Mouse (Mus musculus): Measurements from ENCODE around the gene Gstm6. TPM values are rescaled to one million over a fixed set of nuclear protein-coding genes. Genes with fewer than 3 reads are reported as not detected.
"Not testable (repeated sequence)": the region's sequence is repeated elsewhere in the genome, so short reads cannot be mapped to it uniquely, and the experiment has no call there.

The Gstm6 gene
- polyA plus RNA-seq, 1 experiment, result not detected

- no peak overlapping the region for H3K4me3 ChIP-seq (ENCODE audit: insufficient read depth, low read length)
- no peak overlapping the region for H3K27ac ChIP-seq (ENCODE audit: insufficient read depth, low read depth, low read length)
- no peak for TF ChIP-seq CTCF (IDR thresholded peaks at IDR 0.05; ENCODE audit: low read depth, low read length)
- peaks cover 7% of the 10 kb centered on the region for H3K4me1 ChIP-seq (ENCODE audit: control insufficient read depth, insufficient read depth, low read length)
Measured at GRCm38 (mm10) chr3:107898691-107899090, 44.9 kb downstream of the Gstm6 start.

GRCm38 (mm10) chr3:107895720-107896569 lies 47.6 kb downstream of the Gstm6 start, which contains the start of gene Gstm5:
TSS of gene Gstm5 (plus strand) at chr3:107895821.
- peaks cover 7% of the 10 kb centered on the region for H3K4me1 ChIP-seq (ENCODE audit: control insufficient read depth, insufficient read depth, low read length)
- TF ChIP-seq CTCF (IDR thresholded peaks at IDR 0.05; ENCODE audit: low read depth, low read length) (no peak), POLR2A (IDR thresholded peaks at IDR 0.05; ENCODE audit: borderline replicate concordance, low read depth, low read length) (no peak)
- no peak within 1 kb of the TSS for H3K27ac ChIP-seq (ENCODE audit: insufficient read depth, low read depth, low read length)
- peak within 1 kb of the TSS; percentile 51 for H3K4me3 ChIP-seq (ENCODE audit: insufficient read depth, low read length)

- Histone ChIP-seq H3K4me3 (ENCODE audit: insufficient read depth, low read length) (peak overlapping the region; percentile 51), H3K27ac (ENCODE audit: insufficient read depth, low read depth, low read length) (no peak overlapping the region), H3K4me1 (ENCODE audit: control insufficient read depth, insufficient read depth, low read length) (peaks cover 7% of the 10 kb centered on the region)
- TF ChIP-seq CTCF (IDR thresholded peaks at IDR 0.05; ENCODE audit: low read depth, low read length) (no peak), POLR2A (IDR thresholded peaks at IDR 0.05; ENCODE audit: borderline replicate concordance, low read depth, low read length) (no peak)
Measured at GRCm38 (mm10) chr3:107895194-107895719, 48.3 kb downstream of the Gstm6 start.

- not testable (repeated sequence) for H3K4me1 ChIP-seq (ENCODE audit: control insufficient read depth, insufficient read depth, low read length); H3K27ac ChIP-seq (ENCODE audit: insufficient read depth, low read depth, low read length); H3K4me3 ChIP-seq (ENCODE audit: insufficient read depth, low read length)
Measured at GRCm38 (mm10) chr3:107889236-107889635, 54.3 kb downstream of the Gstm6 start.

Other genes starting within 250 kb of the Gstm6 start
- 87.4 and 97.2 TPM in 2 replicates for gene Ahcyl1, start 247.2 kb downstream of the Gstm6 start, polyA plus RNA-seq (2012; ENCODE audit: insufficient read depth, insufficient read length, missing spikeins)
- 6.3 and 7.6 TPM in 2 replicates for gene Csf1, start 183.3 kb downstream of the Gstm6 start, polyA plus RNA-seq (2012; ENCODE audit: insufficient read depth, insufficient read length, missing spikeins)
- not detected in 2 replicates for gene Eps8l3, start 66.5 kb downstream of the Gstm6 start, polyA plus RNA-seq (2012; ENCODE audit: insufficient read depth, insufficient read length, missing spikeins)
- 19.6 and 24.6 TPM in 2 replicates for gene Gstm5, start 47.9 kb downstream of the Gstm6 start, polyA plus RNA-seq (2012; ENCODE audit: insufficient read depth, insufficient read length, missing spikeins)
- 1.8 TPM in 1 of 2 replicates, not detected in the other for gene Gstm7, start 11.9 kb downstream of the Gstm6 start, polyA plus RNA-seq (2012; ENCODE audit: insufficient read depth, insufficient read length, missing spikeins)
- gene Gstm3, start 25.5 kb upstream of the Gstm6 start, polyA plus RNA-seq (2012; ENCODE audit: insufficient read depth, insufficient read length, missing spikeins), result not detected in 2 replicates
- gene Gstm2, start 42.7 kb upstream of the Gstm6 start, polyA plus RNA-seq (2012; ENCODE audit: insufficient read depth, insufficient read length, missing spikeins), result 4.5 and 4.7 TPM in 2 replicates
- gene Gstm1, start 74.2 kb upstream of the Gstm6 start, polyA plus RNA-seq (2012; ENCODE audit: insufficient read depth, insufficient read length, missing spikeins), result 313 and 329 TPM in 2 replicates
- 10.1 and 10.7 TPM in 2 replicates for gene Gstm4, start 101.1 kb upstream of the Gstm6 start, polyA plus RNA-seq (2012; ENCODE audit: insufficient read depth, insufficient read length, missing spikeins)
- gene Ampd2, start 142.9 kb upstream of the Gstm6 start, polyA plus RNA-seq (2012; ENCODE audit: insufficient read depth, insufficient read length, missing spikeins), result 22.4 and 23.8 TPM in 2 replicates
- not detected in 2 replicates for gene Gnat2, start 149.0 kb upstream of the Gstm6 start, polyA plus RNA-seq (2012; ENCODE audit: insufficient read depth, insufficient read length, missing spikeins)
- 61.2 and 65.1 TPM in 2 replicates for gene Gnai3, start 202.4 kb upstream of the Gstm6 start, polyA plus RNA-seq (2012; ENCODE audit: insufficient read depth, insufficient read length, missing spikeins)
- not detected in 2 replicates for gene Gpr61, start 211.1 kb upstream of the Gstm6 start, polyA plus RNA-seq (2012; ENCODE audit: insufficient read depth, insufficient read length, missing spikeins)
- gene Amigo1, start 242.6 kb upstream of the Gstm6 start, polyA plus RNA-seq (2012; ENCODE audit: insufficient read depth, insufficient read length, missing spikeins), result 3.3 and 5.7 TPM in 2 replicates